Mouse (Mus musculus): ENCODE measurements around the gene Fbrsl1. TPM values are rescaled to one million over a fixed set of nuclear protein-coding genes. Genes with fewer than 3 reads are reported as not detected.

The Fbrsl1 gene
- polyA plus RNA-seq, 1 experiment from 2014 or later, result 21.2 TPM

DNA sequence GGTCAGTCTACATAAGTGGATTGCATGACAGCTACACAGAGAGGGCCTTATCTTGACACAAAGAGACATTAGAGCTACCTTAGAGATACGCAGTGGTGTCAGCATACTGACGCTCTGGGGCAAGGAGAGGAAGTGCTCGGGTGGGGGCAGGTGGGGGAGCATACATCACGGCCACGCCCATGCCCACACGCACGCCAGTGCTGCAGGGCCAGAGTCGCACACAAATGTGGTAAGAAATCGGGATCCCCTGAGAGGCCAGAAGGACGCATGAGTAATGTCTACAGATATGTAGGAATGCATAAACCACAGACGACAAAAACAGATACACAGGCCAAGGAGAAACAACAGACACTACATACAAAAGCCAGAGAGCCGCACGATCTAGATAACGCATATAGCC is 35.3 kb downstream of the Fbrsl1 start:
- no peak overlapping the region for H3K4me3 ChIP-seq (ENCODE audit: low read depth, low read length)
- no peak overlapping the region for H3K9ac ChIP-seq (replicated peaks; ENCODE audit: low read depth, low read length)
- no peak overlapping the region for H3K27ac ChIP-seq (ENCODE audit: low read depth, low read length)
- peaks cover 32% of the 10 kb centered on the region for H3K4me1 ChIP-seq (ENCODE audit: control insufficient read depth, insufficient read depth, low read length)
- no peak overlapping the region for H3K4me2 ChIP-seq (ENCODE audit: low read depth, low read length)
- no peaks in the 10 kb centered on the region for H3K27me3 ChIP-seq (ENCODE audit: control insufficient read depth, insufficient read depth, low read length)
- ATAC-seq (ENCODE audit: low read depth), result no peak
- no peaks in the 10 kb centered on the region for H3K36me3 ChIP-seq (ENCODE audit: control insufficient read depth, insufficient read depth, low read length)
- 87% methylated on average over 14 of the region's 14 CpGs for WGBS
- H3K9me3 ChIP-seq (ENCODE audit: control insufficient read depth, low read length), result no peaks in the 10 kb centered on the region

DNA sequence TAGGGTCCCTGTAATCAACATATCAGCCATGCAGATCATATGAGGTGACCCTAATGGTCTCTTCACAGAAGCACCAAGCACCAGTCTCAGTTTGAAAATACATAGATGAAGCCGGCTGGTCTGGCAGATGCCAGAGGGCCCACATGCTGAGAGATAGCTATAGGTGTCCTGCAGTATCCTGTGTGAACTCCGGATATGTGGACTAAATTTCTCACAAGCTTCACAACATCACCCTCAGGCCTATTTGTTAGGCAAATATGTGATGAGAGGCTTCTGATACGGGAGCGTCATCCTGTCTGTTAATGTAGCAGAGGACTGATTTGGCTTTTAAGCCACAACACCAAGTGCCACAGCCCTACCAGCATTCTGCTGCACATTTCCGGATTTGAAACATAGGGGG is 37.9 kb downstream of the Fbrsl1 start:
- H3K4me3 ChIP-seq (ENCODE audit: low read depth, low read length), result no peak overlapping the region
- no peak overlapping the region for H3K27ac ChIP-seq (ENCODE audit: low read depth, low read length)
- no peak overlapping the region for H3K4me2 ChIP-seq (ENCODE audit: low read depth, low read length)
- H3K27me3 ChIP-seq (ENCODE audit: control insufficient read depth, insufficient read depth, low read length), result no peaks in the 10 kb centered on the region
- no peaks in the 10 kb centered on the region for H3K9me3 ChIP-seq (ENCODE audit: control insufficient read depth, low read length)
- no peaks in the 10 kb centered on the region for H3K36me3 ChIP-seq (ENCODE audit: control insufficient read depth, insufficient read depth, low read length)
- H3K4me1 ChIP-seq (ENCODE audit: control insufficient read depth, insufficient read depth, low read length), result peaks cover 15% of the 10 kb centered on the region
- no peak overlapping the region for H3K9ac ChIP-seq (replicated peaks; ENCODE audit: low read depth, low read length)
- WGBS, result 78% methylated on average over 5 of the region's 5 CpGs
- ATAC-seq (ENCODE audit: low read depth), result no peak

DNA sequence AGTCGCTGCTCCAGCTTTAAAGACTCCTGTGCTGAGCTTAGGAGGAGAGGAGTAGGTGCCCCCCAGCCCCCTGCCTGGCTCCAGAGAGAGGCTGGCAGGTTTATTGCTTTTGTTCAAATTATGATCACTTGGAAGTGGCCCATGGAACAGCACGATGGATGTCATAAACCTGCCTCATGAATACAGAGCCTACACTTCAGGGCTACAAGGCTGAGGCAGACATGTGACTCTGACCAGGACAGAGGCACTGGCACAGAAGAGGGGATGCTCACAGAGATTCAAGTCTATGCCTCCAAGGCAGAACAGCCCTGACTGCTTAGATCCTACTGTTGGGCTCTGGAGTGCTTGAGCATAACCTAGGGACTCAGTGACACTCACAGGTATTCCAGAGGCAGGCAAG is 39.3 kb downstream of the Fbrsl1 start:
- H3K27me3 ChIP-seq (ENCODE audit: control insufficient read depth, insufficient read depth, low read length), result no peaks in the 10 kb centered on the region
- no peak overlapping the region for H3K4me2 ChIP-seq (ENCODE audit: low read depth, low read length)
- 0 out of 2 replicates have a peak, but pooled peaks cover 9% of the 10 kb centered on the region for H3K4me1 ChIP-seq (ENCODE audit: control insufficient read depth, insufficient read depth, low read length)
- ATAC-seq (ENCODE audit: low read depth), result peak; percentile 80
- WGBS, result 21% methylated on average over 2 of the region's 2 CpGs
- H3K36me3 ChIP-seq (ENCODE audit: control insufficient read depth, insufficient read depth, low read length), result no peaks in the 10 kb centered on the region
- peak overlapping the region; percentile 49 for H3K27ac ChIP-seq (ENCODE audit: low read depth, low read length)
- no peaks in the 10 kb centered on the region for H3K9me3 ChIP-seq (ENCODE audit: control insufficient read depth, low read length)
- H3K9ac ChIP-seq (replicated peaks; ENCODE audit: low read depth, low read length), result no peak overlapping the region
- H3K4me3 ChIP-seq (ENCODE audit: low read depth, low read length), result no peak overlapping the region

GRCm38 (mm10) chr5:110406065-110406714 is 42.1 kb downstream of the Fbrsl1 start:
- ATAC-seq (ENCODE audit: low read depth), result peak; percentile 32; the same call in 1 of the 2 replicates
- Histone ChIP-seq H3K27ac (ENCODE audit: low read depth, low read length) (0 out of 2 replicates have a peak overlapping the region, but pooled peaks have one; percentile 22), H3K4me2 (ENCODE audit: low read depth, low read length) (no peak overlapping the region), H3K4me3 (ENCODE audit: low read depth, low read length) (no peak overlapping the region), H3K4me1 (ENCODE audit: control insufficient read depth, insufficient read depth, low read length) (0 out of 2 replicates have a peak, but pooled peaks cover 9% of the 10 kb centered on the region), H3K9me3 (ENCODE audit: control insufficient read depth, low read length) (no peaks in the 10 kb centered on the region), H3K27me3 (ENCODE audit: control insufficient read depth, insufficient read depth, low read length) (no peaks in the 10 kb centered on the region), H3K9ac (replicated peaks; ENCODE audit: low read depth, low read length) (no peak overlapping the region), H3K36me3 (ENCODE audit: control insufficient read depth, insufficient read depth, low read length) (no peaks in the 10 kb centered on the region)
- WGBS, result 47% methylated on average over 8 of the region's 8 CpGs

- H3K36me3 ChIP-seq (ENCODE audit: control insufficient read depth, insufficient read depth, low read length), result no peaks in the 10 kb centered on the region
- 0 out of 2 replicates have a peak, but pooled peaks cover 9% of the 10 kb centered on the region for H3K4me1 ChIP-seq (ENCODE audit: control insufficient read depth, insufficient read depth, low read length)
- 39% methylated on average over 3 of the region's 3 CpGs for WGBS
- H3K4me3 ChIP-seq (ENCODE audit: low read depth, low read length), result no peak overlapping the region
- H3K9ac ChIP-seq (replicated peaks; ENCODE audit: low read depth, low read length), result no peak overlapping the region
- H3K27ac ChIP-seq (ENCODE audit: low read depth, low read length), result no peak overlapping the region
- no peak for ATAC-seq (ENCODE audit: low read depth)
- H3K9me3 ChIP-seq (ENCODE audit: control insufficient read depth, low read length), result no peaks in the 10 kb centered on the region
- no peak overlapping the region for H3K4me2 ChIP-seq (ENCODE audit: low read depth, low read length)
- H3K27me3 ChIP-seq (ENCODE audit: control insufficient read depth, insufficient read depth, low read length), result no peaks in the 10 kb centered on the region
Measured at GRCm38 (mm10) chr5:110403931-110404330, 44.4 kb downstream of the Fbrsl1 start.

GRCm38 (mm10) chr5:110402557-110402956 is 45.7 kb downstream of the Fbrsl1 start:
- Histone ChIP-seq H3K4me3 (ENCODE audit: low read depth, low read length) (no peak overlapping the region), H3K36me3 (ENCODE audit: control insufficient read depth, insufficient read depth, low read length) (no peaks in the 10 kb centered on the region), H3K4me2 (ENCODE audit: low read depth, low read length) (no peak overlapping the region), H3K9ac (replicated peaks; ENCODE audit: low read depth, low read length) (no peak overlapping the region), H3K27me3 (ENCODE audit: control insufficient read depth, insufficient read depth, low read length) (no peaks in the 10 kb centered on the region), H3K27ac (ENCODE audit: low read depth, low read length) (no peak overlapping the region), H3K9me3 (ENCODE audit: control insufficient read depth, low read length) (no peaks in the 10 kb centered on the region), H3K4me1 (ENCODE audit: control insufficient read depth, insufficient read depth, low read length) (0 out of 2 replicates have a peak, but pooled peaks cover 9% of the 10 kb centered on the region)
- ATAC-seq (ENCODE audit: low read depth), result no peak
- WGBS, result 91% methylated on average over 2 of the region's 2 CpGs

GRCm38 (mm10) chr5:110401101-110401500 is 47.2 kb downstream of the Fbrsl1 start:
- ATAC-seq (ENCODE audit: low read depth), result no peak
- no peak overlapping the region for H3K4me2 ChIP-seq (ENCODE audit: low read depth, low read length)
- no peaks in the 10 kb centered on the region for H3K36me3 ChIP-seq (ENCODE audit: control insufficient read depth, insufficient read depth, low read length)
- 86% methylated on average over 8 of the region's 8 CpGs for WGBS
- no peaks in the 10 kb centered on the region for H3K27me3 ChIP-seq (ENCODE audit: control insufficient read depth, insufficient read depth, low read length)
- H3K4me1 ChIP-seq (ENCODE audit: control insufficient read depth, insufficient read depth, low read length), result 0 out of 2 replicates have a peak, but pooled peaks cover 2% of the 10 kb centered on the region
- H3K9ac ChIP-seq (replicated peaks; ENCODE audit: low read depth, low read length), result no peak overlapping the region
- no peak overlapping the region for H3K4me3 ChIP-seq (ENCODE audit: low read depth, low read length)
- no peaks in the 10 kb centered on the region for H3K9me3 ChIP-seq (ENCODE audit: control insufficient read depth, low read length)
- H3K27ac ChIP-seq (ENCODE audit: low read depth, low read length), result no peak overlapping the region

DNA sequence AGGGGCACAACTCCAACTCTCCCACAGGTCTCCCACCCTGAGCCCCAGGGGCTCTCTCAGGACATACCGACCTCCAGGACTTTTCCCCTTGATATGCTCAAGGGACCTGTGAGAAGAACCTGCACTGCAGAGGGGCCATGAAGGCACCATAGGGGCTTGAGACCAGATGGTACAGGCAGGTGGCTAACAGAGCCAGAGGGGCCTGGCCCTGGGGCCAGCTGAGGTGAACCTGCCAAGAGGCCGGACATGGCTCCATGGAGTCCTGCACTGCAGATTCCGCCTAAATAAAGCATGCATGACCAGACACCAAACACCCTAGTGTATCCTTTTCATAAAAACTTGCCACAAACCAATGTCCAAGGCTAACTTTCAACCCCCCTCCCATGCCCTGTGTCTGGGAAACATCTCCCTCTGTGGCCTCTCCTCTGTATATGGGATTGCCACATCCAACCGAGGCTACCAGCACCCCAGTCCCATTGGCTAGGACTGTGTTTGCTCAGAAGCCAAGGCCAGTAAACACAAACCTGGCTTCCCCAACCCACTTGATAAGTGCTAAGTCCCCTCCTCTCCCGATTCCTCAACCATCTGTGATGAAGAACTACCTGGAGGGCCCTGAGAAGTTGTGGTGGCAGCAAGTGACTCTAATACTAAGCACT is 53.2 kb downstream of the Fbrsl1 start:
- no peak overlapping the region for H3K9ac ChIP-seq (replicated peaks; ENCODE audit: low read depth, low read length)

DNA sequence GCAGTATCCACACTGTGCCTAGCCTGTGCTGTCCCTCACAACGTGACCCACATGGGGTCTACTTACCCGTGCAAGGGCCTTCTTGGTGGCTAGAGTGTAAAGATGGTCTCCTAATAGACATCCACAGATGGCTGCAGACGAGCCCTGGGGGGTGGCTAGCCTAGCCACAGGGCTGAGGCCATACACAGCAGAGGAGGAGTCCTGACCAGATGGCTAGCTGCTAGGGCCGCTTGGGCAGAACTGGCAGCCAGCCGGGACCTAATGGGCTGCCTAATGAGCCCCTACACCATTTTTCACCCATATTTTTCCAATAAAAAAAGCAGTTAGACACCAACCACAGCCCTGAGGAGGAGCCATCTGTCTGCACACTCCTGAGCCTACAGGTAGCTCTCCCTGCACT is 55.6 kb downstream of the Fbrsl1 start:
- Histone ChIP-seq H3K9me3 (ENCODE audit: control insufficient read depth, low read length) (no peaks in the 10 kb centered on the region), H3K4me3 (ENCODE audit: low read depth, low read length) (no peak overlapping the region), H3K4me2 (ENCODE audit: low read depth, low read length) (no peak overlapping the region), H3K27ac (ENCODE audit: low read depth, low read length) (no peak overlapping the region), H3K27me3 (ENCODE audit: control insufficient read depth, insufficient read depth, low read length) (no peaks in the 10 kb centered on the region), H3K9ac (replicated peaks; ENCODE audit: low read depth, low read length) (no peak overlapping the region), H3K36me3 (ENCODE audit: control insufficient read depth, insufficient read depth, low read length) (no peaks in the 10 kb centered on the region), H3K4me1 (ENCODE audit: control insufficient read depth, insufficient read depth, low read length) (no peaks in the 10 kb centered on the region)
- ATAC-seq (ENCODE audit: low read depth), result peak; percentile 48; the same call in 1 of the 2 replicates
- 43% methylated on average over 5 of the region's 5 CpGs for WGBS

More for the DNA sequence above, 53.2 kb downstream of the Fbrsl1 start:
- H3K9me3 ChIP-seq (ENCODE audit: control insufficient read depth, low read length), result no peaks in the 10 kb centered on the region
- H3K4me2 ChIP-seq (ENCODE audit: low read depth, low read length), result no peak overlapping the region
- no peak overlapping the region for H3K27ac ChIP-seq (ENCODE audit: low read depth, low read length)
- H3K4me1 ChIP-seq (ENCODE audit: control insufficient read depth, insufficient read depth, low read length), result no peaks in the 10 kb centered on the region
- no peaks in the 10 kb centered on the region for H3K36me3 ChIP-seq (ENCODE audit: control insufficient read depth, insufficient read depth, low read length)
- no peaks in the 10 kb centered on the region for H3K27me3 ChIP-seq (ENCODE audit: control insufficient read depth, insufficient read depth, low read length)
- 79% methylated on average over 5 of the region's 5 CpGs for WGBS
- H3K4me3 ChIP-seq (ENCODE audit: low read depth, low read length), result no peak overlapping the region
- no peak for ATAC-seq (ENCODE audit: low read depth)

All from neural tube, embryonic 14.5 days (tissue).